Mouse (Mus musculus) layer of hippocampus, postnatal 14 days (tissue): ENCODE measurements around the gene Fn3krp. TPM values are rescaled to one million over a fixed set of nuclear protein-coding genes. Genes with fewer than 3 reads are reported as not detected.

Experiments
- DNase-seq, 2 experiments: peaks; one replicate each; pipeline ENCODE4 v3.0.0; 2021 to 2022; ENCODE audit warnings: low spot score in 2 of 2, mixed read lengths in 1 of 2
- long read RNA-seq, 2 experiments: library from polyadenylated mRNA; stranded (forward); transcript quantifications; one replicate each; pipeline ENCODE4 v2.0.0; 2021
- total RNA-seq, 2 experiments: library from RNA; stranded (reverse); gene quantifications; 2 replicates each; pipeline ENCODE4 v1.2.3; 2021

Fn3krp gene
- total RNA-seq = 10 to 100 TPM; 39.2 to 39.9 TPM
- long read RNA-seq, experiment 1, partial matches to known transcripts = 1 of 2 reads
- long read RNA-seq, experiment 1, other reads (novel, unspliced or antisense) = 0 of 2 reads
- long read RNA-seq, experiment 2, partial matches to known transcripts = 0 of 1 reads
- long read RNA-seq, experiment 2, other reads (novel, unspliced or antisense) = 0 of 1 reads

DNA sequence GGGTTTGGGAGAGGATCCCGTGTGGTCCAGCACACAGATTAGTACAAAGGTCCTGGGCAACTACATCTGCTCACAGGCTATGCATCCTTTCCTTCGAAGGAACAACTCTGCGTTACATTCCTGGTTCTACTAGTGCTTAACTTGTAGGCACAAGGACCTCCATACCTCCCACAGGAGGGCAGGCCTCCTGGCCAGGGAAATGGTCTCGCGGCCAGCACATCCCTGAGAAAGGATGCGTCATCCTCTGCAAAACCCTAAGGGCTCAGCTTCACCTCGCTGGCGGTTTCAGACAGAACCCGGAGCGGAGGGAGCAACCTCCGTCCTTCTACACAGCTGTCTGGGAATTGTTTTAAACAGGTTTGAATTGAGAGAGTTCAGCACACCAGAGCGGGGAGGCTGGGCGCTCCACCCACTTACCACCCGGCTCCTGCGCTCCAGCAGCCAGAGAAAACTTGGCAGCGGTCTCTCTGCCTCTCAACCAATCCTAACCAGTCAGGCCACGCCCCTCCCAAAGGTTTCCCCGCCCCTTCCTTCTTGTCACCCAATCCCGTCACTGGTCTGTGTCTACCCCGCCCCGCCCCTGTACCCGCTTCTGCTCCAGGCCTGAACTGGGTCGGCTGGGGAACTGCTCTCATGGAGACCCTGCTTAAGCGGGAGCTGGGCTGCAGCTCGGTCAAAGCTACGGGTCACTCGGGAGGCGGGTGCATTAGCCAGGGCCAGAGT is at the start of gene Fn3krp:
Fn3krp (plus strand) TSS at position 572 of the 723 bp plus-strand sequence.
- peak; percentile 98 to 100 for DNase-seq

DNA sequence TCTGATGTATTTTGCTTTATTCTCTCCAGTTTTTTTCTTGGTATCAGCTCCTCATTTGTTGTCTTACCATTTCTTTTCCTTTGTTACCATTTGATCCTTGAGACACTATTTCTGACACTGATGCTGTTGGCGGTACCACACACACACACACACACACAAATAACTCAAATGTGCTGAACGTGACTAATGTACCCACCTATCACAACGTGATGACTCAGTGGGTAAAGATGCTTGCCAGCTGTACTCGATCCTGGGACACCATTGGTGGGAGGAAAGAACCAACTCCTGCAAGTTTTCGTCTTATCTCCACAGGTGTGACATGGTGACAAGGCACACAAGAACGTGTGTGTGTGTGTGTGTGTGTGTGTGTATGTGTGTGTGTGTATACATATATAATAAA is 47.9 kb upstream of the Fn3krp start:
- DNase-seq = no peak

DNA sequence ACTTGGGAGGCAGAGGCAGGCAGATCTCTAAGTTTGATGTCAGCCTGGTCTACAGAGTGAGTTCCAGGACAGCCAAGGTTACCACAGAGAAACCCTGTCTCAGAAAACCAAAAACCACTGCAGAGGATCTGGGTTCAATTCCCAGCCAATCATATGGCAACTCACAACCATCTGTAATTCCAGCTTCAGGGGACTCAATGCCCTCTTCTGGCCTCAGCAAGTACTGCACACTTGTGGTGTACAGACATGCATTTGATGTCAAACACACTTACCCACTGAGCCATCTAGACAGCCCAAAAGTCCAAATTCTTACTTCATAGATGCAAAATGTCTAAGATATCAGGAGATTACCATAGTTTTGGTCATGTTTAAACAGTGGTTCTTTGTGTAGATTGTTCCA is 42.6 kb upstream of the Fn3krp start:
- no peak for DNase-seq

DNA sequence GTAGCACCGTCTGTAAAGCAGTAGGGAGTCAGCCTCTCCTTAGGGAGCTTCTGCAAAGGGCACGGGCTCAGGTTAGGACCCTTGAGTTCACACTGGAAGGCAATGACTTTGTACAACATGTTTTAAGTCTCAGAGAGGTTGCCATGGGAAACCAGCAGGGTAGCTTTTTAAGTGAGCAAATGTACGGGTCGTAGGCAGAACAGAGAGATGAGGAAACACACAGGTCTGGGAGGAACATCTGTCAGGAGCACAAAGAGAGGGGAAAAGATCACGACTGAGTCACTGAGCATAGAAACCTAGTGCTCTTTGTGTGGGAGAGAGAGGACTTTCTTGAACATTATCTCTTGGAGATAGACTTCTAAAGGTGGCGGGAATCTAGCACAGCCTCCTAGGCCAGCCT is 40.9 kb upstream of the Fn3krp start:
- no peak for DNase-seq

DNA sequence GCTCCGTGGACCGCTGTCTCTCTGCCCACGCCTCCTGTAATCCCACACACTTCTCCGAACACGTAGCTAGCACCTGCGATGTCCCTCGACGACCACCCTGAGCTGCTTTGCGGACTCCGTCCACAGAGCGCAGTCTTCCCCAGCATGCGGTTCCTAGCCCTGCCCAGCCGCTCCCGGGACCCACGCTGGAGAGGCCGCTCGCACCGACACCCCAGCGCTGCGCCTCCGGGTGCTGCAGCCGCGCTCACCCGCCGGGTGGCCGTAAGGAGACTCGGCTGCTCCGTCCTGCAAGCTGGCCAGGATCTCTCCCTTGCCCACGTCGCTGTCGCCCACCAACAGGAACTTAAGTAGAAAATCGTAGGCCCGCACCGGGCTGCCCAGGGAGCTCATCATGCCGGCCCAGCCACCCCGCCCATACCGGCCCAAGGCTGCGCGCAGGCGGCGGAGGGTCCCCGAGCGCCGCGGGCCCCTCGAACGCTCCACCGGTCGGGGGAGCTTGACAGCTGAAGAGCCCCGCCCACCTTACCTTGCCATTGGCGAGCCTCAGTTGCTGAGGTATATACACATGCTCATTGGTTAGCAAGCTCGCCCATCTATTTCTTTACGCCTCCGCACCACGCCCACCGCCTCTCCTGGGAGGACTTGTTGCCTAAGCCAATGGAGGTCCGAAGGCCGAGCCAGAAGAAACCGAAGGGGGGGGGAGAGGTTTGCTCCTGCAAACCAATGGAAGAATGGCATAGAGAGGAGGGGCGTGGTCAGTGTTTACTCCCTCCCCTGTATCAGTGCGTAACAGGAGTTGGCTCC is 33.2 kb upstream of the Fn3krp start, which contains the start of gene Rab40b:
Rab40b (minus strand) TSS at position 502 of the 804 bp plus-strand sequence.
- peak; percentile 85 to 96 for DNase-seq

DNA sequence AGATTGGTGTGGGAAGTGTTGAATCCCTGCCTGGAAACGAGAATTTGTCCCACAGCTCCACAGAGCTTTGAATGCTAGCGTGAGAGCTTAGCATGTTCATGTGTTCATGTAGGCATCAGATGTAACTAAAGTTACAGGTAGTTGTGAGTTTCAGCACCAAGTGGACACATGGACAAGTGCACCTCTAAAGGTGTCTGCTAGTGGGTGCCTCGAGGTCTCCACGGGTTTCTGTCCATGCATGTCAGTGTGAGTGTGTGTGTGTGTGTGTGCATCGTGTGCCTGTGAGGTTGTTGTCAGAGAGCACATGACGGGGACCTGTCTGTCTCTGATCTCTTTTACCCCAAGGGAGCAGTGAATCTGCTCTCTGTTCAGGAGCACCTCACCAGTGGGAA is 32.7 kb upstream of the Fn3krp start:
- DNase-seq = no peak

DNA sequence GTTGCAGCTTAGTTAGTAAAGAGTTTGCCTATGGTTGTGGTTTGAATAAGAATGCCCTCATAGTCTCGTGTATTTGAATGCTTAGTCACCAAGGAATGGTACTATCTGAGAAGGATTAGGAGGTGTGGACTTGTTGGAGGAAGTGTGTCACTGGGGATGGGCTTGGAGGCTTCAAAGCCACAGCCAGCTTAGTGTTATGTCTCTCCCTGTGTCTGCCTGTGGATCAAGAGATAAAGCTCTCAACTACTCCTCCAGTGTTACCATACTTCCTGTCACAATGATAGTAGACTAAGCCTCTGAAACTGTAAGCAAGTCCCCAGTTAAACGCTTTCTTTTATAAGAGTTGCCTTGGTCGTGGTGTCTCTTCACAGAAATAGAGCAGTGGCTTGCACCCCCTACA is 30.4 kb upstream of the Fn3krp start:
- DNase-seq = no peak

DNA sequence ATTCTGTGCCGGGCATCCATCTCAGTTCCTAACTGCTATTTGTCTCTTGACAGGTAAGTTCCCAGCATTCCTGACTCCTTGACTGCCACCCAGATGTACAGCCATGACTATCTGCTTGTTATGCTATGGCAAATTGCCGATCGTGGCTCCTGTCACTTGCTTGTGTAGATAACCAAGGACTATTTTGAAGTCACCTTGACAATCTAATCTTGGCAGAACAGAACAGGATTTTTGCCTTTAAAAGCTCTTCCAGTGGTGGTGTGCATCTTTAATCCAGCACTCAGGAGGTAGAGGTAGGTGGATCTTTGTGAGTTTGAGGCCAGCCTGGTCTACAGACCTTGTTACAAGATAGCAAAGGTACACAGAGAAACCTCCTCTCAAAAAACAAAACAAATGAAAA is 28.8 kb upstream of the Fn3krp start:
- DNase-seq = no peak

DNA sequence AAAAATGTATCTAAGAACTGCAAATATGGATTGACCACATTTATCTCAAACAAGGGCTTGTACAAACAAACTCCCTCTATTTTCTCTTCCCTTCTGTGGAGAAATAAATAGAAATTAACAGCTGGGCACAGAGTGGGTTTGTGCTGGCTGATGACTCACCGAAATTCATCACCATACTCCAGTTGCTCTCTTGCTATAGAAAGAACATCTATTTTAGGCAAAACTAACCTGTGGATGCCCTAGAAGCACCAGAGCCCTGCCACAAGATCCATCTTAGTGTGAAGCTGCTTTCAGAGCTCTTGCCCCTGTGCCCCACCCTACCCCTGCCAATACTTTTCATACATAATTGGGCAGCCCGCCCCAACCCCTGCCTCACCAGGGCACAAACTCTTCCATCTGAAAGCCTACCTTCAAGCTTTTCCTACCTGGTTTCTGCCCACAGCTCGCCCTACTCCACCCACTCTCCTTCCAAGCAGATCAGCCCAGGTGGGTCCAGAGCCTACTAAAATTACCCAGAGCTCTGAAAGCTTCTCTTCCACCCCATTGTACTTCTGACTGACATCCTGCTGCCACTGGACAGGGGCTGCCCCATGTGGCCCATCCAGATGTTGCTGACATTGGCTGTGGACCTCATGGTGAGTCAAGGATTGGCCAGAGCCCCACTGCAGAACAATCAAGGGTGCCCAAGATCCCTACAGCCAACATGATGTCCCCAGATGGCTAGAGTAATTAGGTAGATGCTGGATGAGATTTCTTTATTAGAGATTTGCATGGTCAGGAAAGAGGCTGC is 13.6 kb upstream of the Fn3krp start:
- no peak for DNase-seq

DNA sequence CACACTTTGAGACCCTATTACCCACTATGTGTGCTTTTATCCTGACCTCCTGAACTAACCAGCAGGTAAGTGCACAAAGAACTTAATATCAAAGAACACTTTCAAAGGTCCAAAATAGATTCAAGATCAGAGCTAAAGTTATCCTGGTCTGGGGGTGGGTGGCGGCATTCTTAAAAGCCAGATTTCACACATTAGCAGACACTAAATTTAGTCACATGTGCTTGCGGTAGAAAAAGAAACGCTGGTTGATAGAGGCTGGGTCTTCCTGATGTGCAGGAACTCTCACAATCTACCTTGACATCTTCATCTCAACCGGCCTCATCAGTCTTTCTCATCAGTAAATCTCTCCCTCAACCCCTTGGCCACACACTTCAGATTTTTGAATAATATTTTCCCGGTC is 6.4 kb upstream of the Fn3krp start:
- no peak for DNase-seq

DNA sequence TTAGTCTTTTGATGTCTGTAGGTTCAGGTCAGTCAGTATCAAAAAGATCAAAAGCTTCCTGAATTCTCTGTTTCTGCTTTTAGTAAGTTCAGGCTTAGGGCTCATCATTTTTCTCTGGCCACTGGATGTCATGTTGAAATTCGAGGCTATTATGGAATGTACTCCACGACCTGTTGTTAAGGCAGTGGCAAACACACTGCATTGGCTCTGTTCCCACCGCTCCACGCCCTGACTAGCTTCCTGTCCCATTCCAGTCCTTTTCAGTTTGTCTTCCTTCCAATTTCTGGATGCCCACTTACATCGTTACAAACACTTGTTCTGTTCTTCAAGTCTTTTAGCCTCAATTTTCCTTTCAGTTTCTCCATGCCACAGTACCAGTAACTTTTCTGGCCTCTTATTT is 5.8 kb upstream of the Fn3krp start:
- DNase-seq = no peak

DNA sequence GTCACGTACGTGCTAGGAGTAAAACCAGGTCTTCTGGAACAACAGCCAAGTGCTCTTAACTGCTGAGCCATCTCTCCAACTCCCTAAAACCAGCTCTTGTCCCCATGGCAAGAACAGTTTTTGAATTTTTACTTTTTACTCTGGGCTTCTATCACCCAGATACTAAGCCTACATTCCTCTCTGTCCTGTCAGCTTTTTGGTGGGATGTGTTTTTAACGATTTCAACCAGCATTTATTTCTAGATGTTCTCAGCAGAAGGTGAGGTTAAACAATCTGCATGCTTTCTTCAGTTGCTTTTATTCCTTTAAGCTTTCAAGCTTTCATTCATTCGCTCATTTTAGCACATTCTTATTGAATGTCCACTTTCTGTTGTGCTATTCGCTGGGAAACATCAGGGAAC is 3.2 kb upstream of the Fn3krp start:
- no peak for DNase-seq

DNA sequence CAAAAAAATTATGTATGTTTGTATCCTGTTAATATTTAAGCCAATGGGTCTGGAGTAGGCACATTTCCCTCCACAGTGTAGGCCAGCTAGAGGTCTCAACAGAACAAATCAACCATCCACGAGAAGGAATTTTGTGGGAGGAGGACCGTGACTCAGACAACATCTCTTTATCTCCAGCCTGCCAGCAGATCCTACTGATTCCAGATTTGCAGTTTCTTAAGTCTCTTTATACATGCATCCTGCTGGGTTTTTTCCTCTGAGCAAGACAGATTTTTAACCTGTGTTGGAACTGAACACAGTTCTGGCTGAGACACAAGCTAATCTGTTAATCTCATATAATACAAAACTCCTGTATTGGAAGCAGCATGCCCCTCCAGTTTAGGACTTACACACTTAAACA is 2.3 kb upstream of the Fn3krp start:
- DNase-seq = no peak

DNA sequence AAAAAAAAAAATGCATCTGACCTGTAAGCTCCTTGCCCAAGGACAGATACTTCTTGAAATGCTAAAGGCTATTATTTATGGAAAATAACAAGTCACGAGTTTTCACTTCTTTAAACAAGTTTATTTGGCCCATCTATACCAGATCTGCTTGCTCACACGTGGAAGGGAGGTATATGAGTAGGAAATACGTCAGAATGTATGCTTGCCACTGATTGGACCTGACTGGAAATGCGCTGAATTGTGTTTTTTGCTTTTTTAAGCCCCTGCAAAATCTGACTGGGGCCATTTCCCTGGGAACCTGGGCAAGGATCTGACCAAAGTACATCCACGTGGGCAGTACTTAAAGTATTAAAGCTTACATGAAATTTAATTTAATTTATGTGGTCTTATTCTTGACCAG is 822 bp upstream of the Fn3krp start:
- no peak for DNase-seq

DNA sequence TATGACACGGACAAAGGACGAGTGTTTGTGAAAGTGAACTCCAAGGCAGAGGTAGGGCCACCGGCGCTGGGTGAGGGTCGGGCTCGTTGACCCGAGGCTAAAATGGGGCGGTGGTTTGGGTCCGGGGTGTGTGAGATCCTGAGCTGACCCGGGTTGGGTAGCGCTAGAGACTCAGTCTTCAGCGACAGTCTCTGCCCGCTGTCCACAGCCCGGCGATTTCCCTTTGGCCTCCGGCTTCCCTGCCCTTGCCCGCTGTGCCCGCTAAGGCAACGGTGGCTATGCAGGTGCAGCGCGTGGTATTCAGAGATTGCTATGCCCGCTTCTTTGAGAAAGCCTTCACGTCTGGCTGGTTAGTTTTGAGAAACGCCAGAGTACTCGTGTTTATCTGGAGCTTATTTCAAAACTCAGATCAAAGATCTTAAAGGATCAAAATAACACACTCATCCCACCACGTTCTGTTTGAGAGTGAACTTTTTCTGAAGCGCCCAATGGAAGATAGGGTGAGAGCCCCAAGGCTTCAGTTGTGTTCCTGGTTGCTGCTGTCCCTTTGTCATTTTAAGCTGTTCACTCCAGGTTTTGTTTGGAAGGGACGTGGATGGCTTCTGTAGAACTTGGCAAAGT is 462 bp downstream of the Fn3krp start:
- no peak for DNase-seq

DNA sequence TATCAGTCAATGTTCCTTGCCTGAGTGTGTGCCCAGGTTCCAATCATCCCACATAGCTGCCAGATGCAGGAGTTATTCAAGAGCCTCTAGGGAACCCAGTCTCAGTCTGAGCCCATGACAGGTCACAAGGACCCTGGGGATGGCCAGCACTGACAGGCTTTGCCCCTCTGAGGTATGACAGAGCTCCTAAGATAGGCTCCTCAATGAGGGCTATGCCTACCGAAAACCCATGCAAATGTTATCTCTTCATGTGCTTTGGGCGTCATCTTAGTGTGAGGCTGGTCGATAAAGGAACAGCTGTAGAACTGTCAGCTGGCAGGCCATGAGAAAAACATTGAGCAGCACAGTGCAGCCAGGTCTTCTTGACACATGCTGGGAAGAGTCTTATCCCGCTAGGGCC is 12.2 kb downstream of the Fn3krp start:
- DNase-seq = no peak

DNA sequence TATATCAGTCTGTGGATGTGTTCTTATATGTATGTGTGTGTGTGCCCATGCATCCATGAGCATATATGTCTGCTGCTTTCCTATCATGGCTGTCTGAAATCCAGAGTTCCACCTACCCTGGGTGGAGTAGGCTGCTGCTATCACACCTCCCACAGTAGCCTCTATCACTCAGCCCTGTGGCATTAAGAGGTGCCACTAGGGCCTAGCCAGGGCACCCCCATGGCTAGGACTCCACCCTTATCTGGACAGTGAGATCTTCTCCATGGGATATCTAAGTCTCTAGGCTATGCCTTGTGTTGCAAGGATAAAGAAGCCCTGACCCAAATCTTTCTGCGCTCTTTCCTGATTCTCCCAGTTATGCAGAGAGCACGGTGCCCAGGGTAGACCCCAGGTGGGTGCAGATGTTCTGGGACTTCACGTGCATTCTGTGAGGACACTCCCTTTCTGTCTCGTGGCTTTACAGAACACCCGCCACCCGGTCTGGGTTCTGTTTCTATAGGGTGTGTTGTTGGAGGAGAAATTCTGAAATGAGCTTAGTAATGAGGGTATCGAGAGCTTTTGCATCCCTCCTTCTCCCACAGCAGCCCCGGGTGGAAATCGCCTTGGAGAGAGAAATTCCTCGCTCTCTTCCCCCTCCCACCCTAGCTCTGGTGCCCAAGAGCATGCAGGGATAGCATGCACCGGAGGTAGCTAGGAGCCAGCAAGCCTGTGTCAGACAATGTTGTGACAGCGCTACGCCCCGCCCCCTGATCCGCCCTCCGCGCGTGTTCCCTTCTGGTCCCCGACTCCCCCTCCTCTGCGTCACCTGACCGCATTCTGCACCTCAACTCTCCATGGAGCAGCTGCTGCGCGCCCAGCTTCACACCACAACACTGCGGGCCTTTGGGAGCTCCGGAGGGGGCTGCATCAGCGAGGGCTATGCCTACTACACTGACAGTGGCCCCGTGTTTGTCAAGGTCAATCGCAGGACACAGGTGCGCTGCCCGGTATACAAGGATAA is 13.3 kb downstream of the Fn3krp start, which contains the start of gene Fn3k:
Fn3k (plus strand) TSS at position 758 of the 1,000 bp plus-strand sequence.
- peak; percentile 86 to 93 for DNase-seq

DNA sequence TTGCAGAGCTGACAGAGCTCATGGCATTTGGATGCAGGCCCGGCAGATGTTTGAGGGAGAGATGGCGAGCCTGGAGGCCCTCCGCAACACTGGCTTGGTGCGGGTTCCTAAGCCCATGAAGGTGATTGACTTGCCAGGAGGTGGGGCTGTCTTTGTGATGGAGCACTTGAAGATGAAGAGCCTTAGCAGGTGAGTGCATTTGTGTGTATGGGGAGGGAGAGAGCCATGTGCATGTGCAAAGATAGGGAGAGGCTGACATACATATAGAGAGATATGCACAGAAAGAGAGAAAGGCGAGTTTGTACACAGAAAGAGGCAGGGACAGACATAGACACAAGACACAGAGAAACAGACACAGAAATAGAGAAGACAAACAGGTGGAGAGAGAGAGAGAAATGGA is 16.0 kb downstream of the Fn3krp start:
- DNase-seq = no peak

DNA sequence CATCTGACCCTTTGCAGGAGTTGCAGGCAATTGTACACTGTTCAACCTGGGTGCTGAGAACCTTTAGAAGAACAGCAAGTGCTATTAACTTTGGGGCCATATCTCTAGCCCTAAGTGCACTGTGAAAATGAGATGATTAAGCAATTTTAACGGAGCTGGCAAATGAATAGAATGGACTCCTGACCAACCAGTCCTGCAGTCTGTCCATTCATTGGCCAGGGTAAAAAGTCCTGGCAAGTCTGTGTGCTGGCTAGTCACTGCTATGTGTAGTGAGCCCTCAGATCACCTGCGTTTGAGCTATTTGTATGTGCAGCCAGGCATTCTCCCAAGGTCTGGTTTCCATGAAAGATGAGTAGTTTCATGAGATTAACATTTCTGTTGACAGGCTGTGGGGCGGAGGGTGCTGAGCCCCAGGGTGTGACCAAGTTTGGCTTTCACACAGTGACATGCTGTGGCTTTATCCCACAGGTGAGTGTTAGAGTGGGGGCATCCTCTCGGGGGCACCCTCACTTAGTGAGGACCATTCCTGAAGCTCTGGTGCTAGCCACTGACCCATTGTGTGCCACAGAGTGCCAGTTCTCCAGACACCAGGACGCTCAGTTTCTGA is 18.6 kb downstream of the Fn3krp start:
- no peak for DNase-seq
